Mouse (Mus musculus) retina, adult 2 months (tissue): ENCODE results near the gene AC141477.1.

Source experiments
- DNase-seq: peaks from one replicate; pipeline ENCODE4 v3.0.0-alpha.2; 2012; ENCODE audit warnings: low read depth, low spot score

Gene AC141477.1

GRCm38 (mm10) chr10:76440281-76440680, at the start of gene AC141477.1:
Gene AC141477.1 (minus strand): TSS chr10:76440444.
- no peak for DNase-seq

GRCm38 (mm10) chr10:76489205-76489604, 49.0 kb upstream of the AC141477.1 start:
- DNase-seq, result no peak

- DNase-seq, result no peak
Observed at GRCm38 (mm10) chr10:76488265-76488664, 48.0 kb upstream of the AC141477.1 start.

GRCm38 (mm10) chr10:76486302-76486701, 46.1 kb upstream of the AC141477.1 start:
- no peak for DNase-seq

GRCm38 (mm10) chr10:76481480-76481879, 41.2 kb upstream of the AC141477.1 start:
- no peak for DNase-seq

- no peak for DNase-seq
Observed at GRCm38 (mm10) chr10:76480851-76481250, 40.6 kb upstream of the AC141477.1 start.

- DNase-seq, result no peak
Observed at GRCm38 (mm10) chr10:76473759-76474158, 33.5 kb upstream of the AC141477.1 start.

GRCm38 (mm10) chr10:76468203-76469162, 28.2 kb upstream of the AC141477.1 start, which contains the start of the genes Mcm3ap and Ybey:
Gene Mcm3ap (plus strand): TSS chr10:76468927.
Gene Ybey (minus strand): TSS chr10:76469114.
- peak; percentile 84 for DNase-seq

- DNase-seq, result no peak
Observed at GRCm38 (mm10) chr10:76462721-76463120, 22.5 kb upstream of the AC141477.1 start.

GRCm38 (mm10) chr10:76462312-76462711, 22.1 kb upstream of the AC141477.1 start:
- DNase-seq, result no peak

- no peak for DNase-seq
Observed at GRCm38 (mm10) chr10:76461255-76461654, 21.0 kb upstream of the AC141477.1 start.

- DNase-seq, result peak; percentile 26
Observed at GRCm38 (mm10) chr10:76455289-76455688, 15.0 kb upstream of the AC141477.1 start.

- no peak for DNase-seq
Observed at GRCm38 (mm10) chr10:76448851-76449250, 8.6 kb upstream of the AC141477.1 start, which contains the start of gene 2610028H24Rik. Gene 2610028H24Rik (plus strand): TSS chr10:76449081.

- no peak for DNase-seq
Observed at GRCm38 (mm10) chr10:76447406-76448229, 7.4 kb upstream of the AC141477.1 start.

- no peak for DNase-seq
Observed at GRCm38 (mm10) chr10:76445996-76446681, 5.9 kb upstream of the AC141477.1 start.

- peak; percentile 91 for DNase-seq
Observed at GRCm38 (mm10) chr10:76442178-76443088, 2.2 kb upstream of the AC141477.1 start, which contains the start of gene Pcnt. Gene Pcnt (minus strand): TSS chr10:76442786.

GRCm38 (mm10) chr10:76439107-76439890, 945 bp downstream of the AC141477.1 start:
- no peak for DNase-seq

GRCm38 (mm10) chr10:76433925-76434324, 6.3 kb downstream of the AC141477.1 start:
- DNase-seq, result no peak

GRCm38 (mm10) chr10:76425674-76426073, 14.6 kb downstream of the AC141477.1 start:
- DNase-seq, result no peak
